Mouse (Mus musculus) testis, adult 10 weeks (tissue): ENCODE results near the gene Rnft2. TPM values are rescaled to one million over a fixed set of nuclear protein-coding genes. Genes with fewer than 3 reads are reported as not detected.

ENCODE experiments used
- polyA plus RNA-seq: library from polyadenylated mRNA; stranded (reverse); fragments of 350-450 nt; fragmentation: Illumina TruSeq; extraction: RNeasy Lipid Tissue Mini Kit (QIAGEN cat#74804); gene quantifications from one replicate; pipeline ENCODE4 v1.2.3, GENCODE M21; 2014; ENCODE audit warnings: low read depth, low replicate concordance

Rnft2 gene
- polyA plus RNA-seq = 0.53 TPM

GRCm38 (mm10) chr5:118244606-118245443, at the start of gene Rnft2, which contains the start of gene 2410131K14Rik:
Gene Rnft2 (minus strand): TSS chr5:118245116.
Gene 2410131K14Rik (plus strand): TSS chr5:118245227.

DNA sequence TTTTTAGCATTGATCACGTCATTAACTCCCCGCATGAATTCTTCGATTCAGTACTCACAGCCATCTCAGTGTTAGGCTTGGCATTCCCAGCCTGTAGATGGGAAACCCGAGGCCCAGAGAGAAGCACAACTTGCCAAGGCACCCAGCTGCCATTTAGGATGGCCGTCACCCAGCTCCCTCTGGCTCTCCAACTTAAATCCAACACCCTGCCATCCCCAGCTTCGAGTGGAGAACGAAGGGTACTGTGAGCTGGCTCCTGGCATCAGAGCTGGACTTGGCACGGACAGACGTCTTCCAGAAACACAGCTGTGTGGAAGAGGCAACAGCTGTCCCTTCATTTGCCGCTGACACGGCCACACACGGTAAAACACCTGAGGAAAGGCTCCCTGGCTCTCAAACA, 80.3 kb downstream of the Rnft2 start, which contains the start of gene Hrk:
Gene Hrk (plus strand): TSS at position 68 of the 400 bp plus-strand sequence.

DNA sequence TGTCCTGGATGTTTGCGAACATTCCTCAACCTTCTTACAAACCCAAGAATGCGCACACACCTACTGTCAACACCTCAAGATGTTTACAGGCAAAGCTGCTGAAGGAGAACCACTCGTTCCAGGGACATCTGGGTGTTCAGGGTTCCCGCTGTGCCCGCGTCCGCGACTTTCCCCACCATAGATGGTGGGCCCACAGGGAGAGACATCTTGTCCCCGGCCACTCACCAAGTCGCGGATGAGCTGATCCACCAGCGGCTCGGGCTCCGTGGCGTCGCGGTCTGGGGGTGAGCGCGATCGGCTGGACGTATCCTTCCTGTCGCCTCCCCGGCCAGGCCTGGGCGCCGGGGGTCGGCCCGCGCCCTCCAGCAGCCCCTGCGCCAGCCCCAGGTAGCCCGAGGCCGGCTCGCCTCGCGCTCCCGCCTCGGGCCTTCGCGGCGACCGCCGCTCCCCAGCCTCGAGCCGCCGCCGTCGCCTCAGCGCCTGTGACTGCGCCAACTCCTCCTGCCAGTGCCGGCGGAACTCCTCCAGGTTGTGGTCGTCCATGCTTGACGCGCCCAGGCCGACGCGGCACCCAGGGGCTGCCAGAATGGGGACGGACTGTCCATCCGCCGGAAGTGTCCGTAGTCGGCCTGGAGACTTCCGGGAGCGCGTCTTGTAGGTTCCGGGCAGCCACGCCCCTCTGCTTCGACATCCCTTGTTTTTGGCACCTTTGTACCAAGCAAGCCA, 89.9 kb downstream of the Rnft2 start, which contains the start of gene Fbxw8:
Gene Fbxw8 (minus strand): TSS at position 626 of the 726 bp plus-strand sequence.

Other genes starting within 250 kb of the Rnft2 start
- not detected for gene Tesc, start 217.4 kb downstream of the Rnft2 start, polyA plus RNA-seq
- 1.1 TPM for gene Fbxw8, start 89.7 kb downstream of the Rnft2 start, polyA plus RNA-seq
- 0.06 TPM for gene Hrk, start 80.5 kb downstream of the Rnft2 start, polyA plus RNA-seq
- gene 2410131K14Rik, start 111 bp upstream of the Rnft2 start, polyA plus RNA-seq = 1.0 TPM